Mouse (Mus musculus) midbrain, postnatal 0 days (tissue): Measurements from ENCODE around the gene Cbl. TPM values are rescaled to one million over a fixed set of nuclear protein-coding genes. Genes with fewer than 3 reads are reported as not detected.

Experiments
- ATAC-seq: fragments of 200-750 bp; cut with Nextera tagmentation; 2 replicates; pipeline ENCODE4 v1.8.0; 2017; ENCODE audit warnings: moderate number of reproducible peaks, mild to moderate bottlenecking, moderate TSS enrichment, moderate library complexity; ENCODE audit not compliant: low FRiP score
- DNase-seq: peaks from one replicate; pipeline ENCODE4 v3.0.0-alpha.2; 2015; ENCODE audit warnings: low spot score
- H3K27ac ChIP-seq: fragments of 300-500 bp; sonication (generic); 2 replicates; pipeline ENCODE4 v1.5.1; 2014; ENCODE audit warnings: low read depth, mild to moderate bottlenecking, low read length, mixed read lengths
- H3K27me3 ChIP-seq: fragments of 300-500 bp; sonication (generic); 2 replicates; pipeline ENCODE4 v1.6.1; 2014; ENCODE audit warnings: low read length, control low read depth, mixed read lengths; ENCODE audit not compliant: insufficient read depth
- H3K36me3 ChIP-seq: fragments of 300-500 bp; sonication (generic); 2 replicates; pipeline ENCODE4 v1.6.1; 2014; ENCODE audit warnings: low read length, control low read depth, mixed read lengths; ENCODE audit not compliant: insufficient read depth
- H3K4me1 ChIP-seq: fragments of 300-500 bp; sonication (generic); 2 replicates; pipeline ENCODE4 v1.6.1; 2014; ENCODE audit warnings: mild to moderate bottlenecking, control low read depth, antibody characterized with exemption, low read length, mixed read lengths; ENCODE audit not compliant: insufficient read depth
- H3K4me2 ChIP-seq: fragments of 300-500 bp; sonication (generic); 2 replicates; pipeline ENCODE4 v1.6.1; 2014; ENCODE audit warnings: low read depth, mild to moderate bottlenecking, low read length, mixed read lengths; ENCODE audit not compliant: poor library complexity, severe bottlenecking
- H3K4me3 ChIP-seq: fragments of 300-500 bp; sonication (generic); 2 replicates; pipeline ENCODE4 v1.5.1; 2014; ENCODE audit warnings: low read depth, mild to moderate bottlenecking, low read length, moderate library complexity
- H3K9ac ChIP-seq: fragments of 300-500 bp; sonication (generic); replicated peaks from 2 replicates; pipeline ENCODE4 v1.6.1; 2014; ENCODE audit warnings: mild to moderate bottlenecking, low read length, moderate library complexity, mixed read lengths; ENCODE audit not compliant: poor library complexity, severe bottlenecking
- H3K9me3 ChIP-seq: fragments of 300-500 bp; sonication (generic); 2 replicates; pipeline ENCODE4 v1.6.1; 2016; ENCODE audit warnings: low read length, control low read depth
- CTCF ChIP-seq: IDR thresholded peaks from 2 replicates; pipeline ENCODE4 v1.5.1; 2016; ENCODE audit warnings: antibody characterized with exemption, mild to moderate bottlenecking
- WGBS: fragments of 180-500 bp; shearing (Covaris S2); extraction: QIAGEN DNeasy Blood & Tissue Kit; methylation state at CpG from one replicate; pipeline ENCODE4 v1.1.7; 2014; 5-methylcytosine and 5-hydroxymethylcytosine counted together
- polyA plus RNA-seq: library from polyadenylated mRNA; unstranded; fragments of >200 nt; fragmentation: Nextera tagmentation; extraction: Ambion mirVana; gene quantifications from 2 replicates; pipeline ENCODE4 v1.2.1, GENCODE M21; 2015
- total RNA-seq: library from RNA; depleted of rRNA; stranded (reverse); fragments of >200 nt; gene quantifications from 2 replicates; pipeline ENCODE4 v1.2.3, GENCODE M21; 2014; rRNA removed

Cbl gene
- total and polyA plus RNA-seq, 2 experiments from 2014 or later = 17.3 to 32.1 TPM

DNA sequence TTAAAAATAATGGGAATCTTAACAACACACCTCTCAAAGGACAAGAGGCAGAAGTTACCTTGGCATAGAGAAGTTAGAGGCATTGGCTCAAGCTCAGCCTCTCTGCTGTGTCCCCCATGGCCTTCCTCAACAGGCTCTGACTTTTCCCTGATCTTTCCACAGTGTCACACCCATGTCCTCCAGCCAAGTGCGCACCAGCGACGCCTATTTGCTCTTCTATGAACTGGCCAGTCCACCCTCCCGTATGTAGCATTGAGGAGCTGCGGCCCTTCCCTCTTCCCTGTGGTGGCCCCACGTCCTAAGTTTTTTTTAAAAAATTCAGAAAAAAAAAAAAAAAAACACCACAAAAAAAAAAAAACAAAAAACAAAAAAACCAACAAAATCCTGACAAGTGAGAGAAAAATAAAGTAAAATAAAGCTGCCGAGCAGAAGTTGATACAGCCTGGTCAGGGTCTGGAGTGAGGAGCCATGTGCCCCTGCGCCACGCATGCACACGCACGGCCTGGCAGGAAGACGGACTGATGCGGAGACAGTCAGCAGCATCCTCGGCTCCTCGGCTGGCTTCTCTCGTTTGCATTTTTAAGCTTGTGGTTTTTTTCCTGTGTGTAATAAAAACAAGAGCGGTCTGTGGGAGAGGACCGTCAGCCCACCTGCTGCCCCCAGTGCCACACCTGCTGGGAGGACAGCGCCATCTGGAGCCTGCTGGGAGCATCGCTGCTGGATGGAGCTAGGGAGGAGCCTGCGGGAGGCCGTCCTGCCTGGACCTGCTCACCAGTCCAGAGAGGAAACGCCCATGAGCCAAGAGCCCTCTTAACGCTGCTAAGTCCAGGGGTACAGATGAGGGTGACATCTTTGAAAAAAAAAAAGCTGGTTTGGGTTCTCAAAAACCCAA is 140.0 kb downstream of the Cbl start:
- peak; percentile 81 for DNase-seq
- Histone ChIP-seq H3K4me1 (peaks cover 6% of the 10 kb centered on the region; the same call in 1 of the 2 replicates), H3K36me3 (no peaks in the 10 kb centered on the region), H3K27ac (no peak overlapping the region), H3K27me3 (no peaks in the 10 kb centered on the region; the same call in 1 of the 2 replicates), H3K4me3 (peak overlapping the region; percentile 18; the same call in 1 of the 2 replicates), H3K9me3 (no peaks in the 10 kb centered on the region), H3K9ac (no peak overlapping the region), H3K4me2 (peak overlapping the region; percentile 49)
- peak; percentile 89 for TF ChIP-seq CTCF
- peak; percentile 53; the same call in 1 of the 2 replicates for ATAC-seq
- WGBS = 28% methylated on average over 24 of the region's 24 CpGs

Other genes with a start within 250 kb of the Cbl start
- 52.8 and 98.0 TPM in 2 replicates for gene Thy1, start 190.7 kb downstream of the Cbl start, total RNA-seq
- gene Thy1, start 190.7 kb downstream of the Cbl start, polyA plus RNA-seq = 24.7 and 28.8 TPM in 2 replicates
- 7.5 and 8.0 TPM in 2 replicates for gene Usp2, start 167.0 kb downstream of the Cbl start, total RNA-seq
- 14.5 and 15.1 TPM in 2 replicates for gene Usp2, start 167.0 kb downstream of the Cbl start, polyA plus RNA-seq
- gene Mfrp, start 132.3 kb downstream of the Cbl start, total RNA-seq = 0.19 and 2.8 TPM in 2 replicates
- 0.05 TPM in 1 of 2 replicates, not detected in the other for gene Mfrp, start 132.3 kb downstream of the Cbl start, polyA plus RNA-seq
- 16.6 and 29.0 TPM in 2 replicates for gene C1qtnf5, start 126.8 kb downstream of the Cbl start, total RNA-seq
- gene C1qtnf5, start 126.8 kb downstream of the Cbl start, polyA plus RNA-seq = 9.9 and 10.7 TPM in 2 replicates
- gene Gm49380, start 120.5 kb downstream of the Cbl start, total RNA-seq = not detected in 2 replicates
- gene Gm49380, start 120.5 kb downstream of the Cbl start, polyA plus RNA-seq = 0.07 and 0.27 TPM in 2 replicates
- gene Rnf26, start 120.5 kb downstream of the Cbl start, total RNA-seq = 13.0 and 15.0 TPM in 2 replicates
- 33.4 and 34.1 TPM in 2 replicates for gene Rnf26, start 120.5 kb downstream of the Cbl start, polyA plus RNA-seq
- gene Mcam, start 99.6 kb downstream of the Cbl start, total RNA-seq = 14.6 and 19.9 TPM in 2 replicates
- gene Mcam, start 99.6 kb downstream of the Cbl start, polyA plus RNA-seq = 4.4 TPM in 2 replicates
- 3.0 and 6.1 TPM in 2 replicates for gene Ccdc153, start 6.6 kb upstream of the Cbl start, total RNA-seq
- 2.7 TPM in 2 replicates for gene Ccdc153, start 6.6 kb upstream of the Cbl start, polyA plus RNA-seq
- gene Pdzd3, start 17.4 kb upstream of the Cbl start, total RNA-seq = 0.27 TPM in 1 of 2 replicates, not detected in the other
- gene Pdzd3, start 17.4 kb upstream of the Cbl start, polyA plus RNA-seq = 0.58 and 0.63 TPM in 2 replicates
- 4.2 and 6.2 TPM in 2 replicates for gene Nlrx1, start 34.5 kb upstream of the Cbl start, total RNA-seq
- 6.0 and 6.9 TPM in 2 replicates for gene Nlrx1, start 34.5 kb upstream of the Cbl start, polyA plus RNA-seq
- 60.0 and 65.8 TPM in 2 replicates for gene Abcg4, start 54.6 kb upstream of the Cbl start, total RNA-seq
- gene Abcg4, start 54.6 kb upstream of the Cbl start, polyA plus RNA-seq = 27.9 and 28.2 TPM in 2 replicates
- gene Hinfp, start 71.6 kb upstream of the Cbl start, total RNA-seq = 21.8 and 25.3 TPM in 2 replicates
- gene Hinfp, start 71.6 kb upstream of the Cbl start, polyA plus RNA-seq = 15.2 and 15.4 TPM in 2 replicates
- gene C2cd2l, start 86.2 kb upstream of the Cbl start, total RNA-seq = 48.9 and 57.1 TPM in 2 replicates
- gene C2cd2l, start 86.2 kb upstream of the Cbl start, polyA plus RNA-seq = 22.6 and 23.6 TPM in 2 replicates
- gene Dpagt1, start 92.0 kb upstream of the Cbl start, total RNA-seq = 23.2 and 27.2 TPM in 2 replicates
- 33.6 and 34.1 TPM in 2 replicates for gene Dpagt1, start 92.0 kb upstream of the Cbl start, polyA plus RNA-seq
- 91.7 and 145 TPM in 2 replicates for gene H2afx, start 100.6 kb upstream of the Cbl start, total RNA-seq
- 112 and 119 TPM in 2 replicates for gene H2afx, start 100.6 kb upstream of the Cbl start, polyA plus RNA-seq
- 30.1 and 31.7 TPM in 2 replicates for gene Hmbs, start 110.2 kb upstream of the Cbl start, total RNA-seq
- gene Hmbs, start 110.2 kb upstream of the Cbl start, polyA plus RNA-seq = 55.5 and 56.9 TPM in 2 replicates
- 41.5 and 42.6 TPM in 2 replicates for gene Vps11, start 127.6 kb upstream of the Cbl start, total RNA-seq
- 41.5 and 43.3 TPM in 2 replicates for gene Vps11, start 127.6 kb upstream of the Cbl start, polyA plus RNA-seq
- 64.7 and 78.8 TPM in 2 replicates for gene Hyou1, start 145.4 kb upstream of the Cbl start, total RNA-seq
- 16.9 and 18.5 TPM in 2 replicates for gene Hyou1, start 145.4 kb upstream of the Cbl start, polyA plus RNA-seq
- 70.7 and 99.6 TPM in 2 replicates for gene Slc37a4, start 162.8 kb upstream of the Cbl start, total RNA-seq
- gene Slc37a4, start 162.8 kb upstream of the Cbl start, polyA plus RNA-seq = 35.9 and 42.2 TPM in 2 replicates
- gene Rps25, start 173.1 kb upstream of the Cbl start, total RNA-seq = 298 and 395 TPM in 2 replicates
- gene Rps25, start 173.1 kb upstream of the Cbl start, polyA plus RNA-seq = 1,596 and 1,621 TPM in 2 replicates
- 149 and 166 TPM in 2 replicates for gene Trappc4, start 173.6 kb upstream of the Cbl start, total RNA-seq
- gene Trappc4, start 173.6 kb upstream of the Cbl start, polyA plus RNA-seq = 326 and 327 TPM in 2 replicates
- 20.0 and 23.2 TPM in 2 replicates for gene Ccdc84, start 184.5 kb upstream of the Cbl start, total RNA-seq
- gene Ccdc84, start 184.5 kb upstream of the Cbl start, polyA plus RNA-seq = 30.2 and 36.1 TPM in 2 replicates
- gene Foxr1, start 207.1 kb upstream of the Cbl start, total RNA-seq = not detected in 2 replicates
- gene Foxr1, start 207.1 kb upstream of the Cbl start, polyA plus RNA-seq = not detected in 2 replicates
- not detected in 2 replicates for gene Upk2, start 220.9 kb upstream of the Cbl start, total RNA-seq
- not detected in 2 replicates for gene Upk2, start 220.9 kb upstream of the Cbl start, polyA plus RNA-seq
- gene Bcl9l, start 248.8 kb upstream of the Cbl start, total RNA-seq = 42.1 and 61.1 TPM in 2 replicates
- gene Bcl9l, start 248.8 kb upstream of the Cbl start, polyA plus RNA-seq = 10.0 and 10.4 TPM in 2 replicates